Mouse (Mus musculus): ENCODE results near the gene Fgfr2. TPM values are rescaled to one million over a fixed set of nuclear protein-coding genes. Genes with fewer than 3 reads are reported as not detected.

Fgfr2 gene
- polyA plus RNA-seq, 1 experiment from 2014 or later, result 137 TPM

DNA sequence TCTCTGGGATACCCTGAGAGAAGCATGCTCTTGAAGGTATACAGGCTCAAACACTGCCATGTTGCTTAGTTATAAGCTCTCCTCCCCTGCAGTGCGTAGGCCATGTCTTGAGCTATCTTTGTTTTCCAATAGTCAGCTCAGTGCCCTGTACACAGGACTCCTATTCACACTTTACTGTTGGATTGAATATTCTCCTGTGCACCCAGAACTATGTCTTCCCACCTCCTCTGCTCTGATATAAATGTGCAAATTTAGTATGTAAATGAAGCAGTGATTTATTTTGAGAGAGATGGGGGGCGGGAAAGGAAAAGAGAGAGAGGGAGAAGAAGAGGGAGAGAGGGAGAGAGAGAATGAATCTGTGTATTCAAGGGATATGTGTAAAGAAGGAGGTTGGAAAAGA, 1267.5 kb downstream of the Fgfr2 start:
- no peak overlapping the region for H3K4me3 ChIP-seq (replicated peaks)
- no peak overlapping the region for H3K27ac ChIP-seq (replicated peaks)
- no peaks in the 10 kb centered on the region for H3K4me1 ChIP-seq
- no peak overlapping the region for H3K4me2 ChIP-seq (replicated peaks)
- WGBS, result 83% methylated on average over 2 of the region's 2 CpGs
- H3K27me3 ChIP-seq, result no peaks in the 10 kb centered on the region
- H3K36me3 ChIP-seq, result no peaks in the 10 kb centered on the region
- H3K9ac ChIP-seq, result no peak overlapping the region
- no peaks in the 10 kb centered on the region for H3K9me3 ChIP-seq (replicated peaks)
- no peak for ATAC-seq (ENCODE audit: insufficient number of reproducible peaks, low FRiP score, low TSS enrichment, low read depth)

DNA sequence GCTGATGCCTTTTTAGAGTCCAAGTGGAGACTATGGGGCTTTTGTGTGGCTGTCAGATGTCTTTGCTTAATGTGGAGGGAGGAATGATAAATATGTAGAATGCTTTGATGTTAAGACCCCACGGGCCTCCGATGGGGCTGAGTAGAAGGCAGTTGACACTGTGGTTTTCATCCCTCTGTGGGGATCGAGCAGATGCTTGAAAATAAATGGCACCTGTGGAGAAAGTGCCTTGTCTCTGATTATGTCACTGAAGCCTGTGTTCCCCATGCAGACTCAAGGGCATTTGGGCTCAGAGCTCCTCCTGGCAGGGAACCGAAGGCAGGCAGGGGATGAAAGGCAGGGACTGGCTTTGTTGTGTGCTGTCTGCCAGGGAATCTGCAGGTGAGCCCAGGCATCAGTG, 1272.6 kb downstream of the Fgfr2 start:
- Histone ChIP-seq H3K27ac (replicated peaks) (no peak overlapping the region), H3K9me3 (replicated peaks) (no peaks in the 10 kb centered on the region), H3K36me3 (no peaks in the 10 kb centered on the region), H3K9ac (no peak overlapping the region), H3K4me3 (replicated peaks) (no peak overlapping the region), H3K4me1 (0 out of 2 replicates have a peak, but pooled peaks cover 6% of the 10 kb centered on the region), H3K27me3 (no peaks in the 10 kb centered on the region), H3K4me2 (replicated peaks) (no peak overlapping the region)
- WGBS, result 22% methylated on average over 4 of the region's 4 CpGs
- no peak for ATAC-seq (ENCODE audit: insufficient number of reproducible peaks, low FRiP score, low TSS enrichment, low read depth)

DNA sequence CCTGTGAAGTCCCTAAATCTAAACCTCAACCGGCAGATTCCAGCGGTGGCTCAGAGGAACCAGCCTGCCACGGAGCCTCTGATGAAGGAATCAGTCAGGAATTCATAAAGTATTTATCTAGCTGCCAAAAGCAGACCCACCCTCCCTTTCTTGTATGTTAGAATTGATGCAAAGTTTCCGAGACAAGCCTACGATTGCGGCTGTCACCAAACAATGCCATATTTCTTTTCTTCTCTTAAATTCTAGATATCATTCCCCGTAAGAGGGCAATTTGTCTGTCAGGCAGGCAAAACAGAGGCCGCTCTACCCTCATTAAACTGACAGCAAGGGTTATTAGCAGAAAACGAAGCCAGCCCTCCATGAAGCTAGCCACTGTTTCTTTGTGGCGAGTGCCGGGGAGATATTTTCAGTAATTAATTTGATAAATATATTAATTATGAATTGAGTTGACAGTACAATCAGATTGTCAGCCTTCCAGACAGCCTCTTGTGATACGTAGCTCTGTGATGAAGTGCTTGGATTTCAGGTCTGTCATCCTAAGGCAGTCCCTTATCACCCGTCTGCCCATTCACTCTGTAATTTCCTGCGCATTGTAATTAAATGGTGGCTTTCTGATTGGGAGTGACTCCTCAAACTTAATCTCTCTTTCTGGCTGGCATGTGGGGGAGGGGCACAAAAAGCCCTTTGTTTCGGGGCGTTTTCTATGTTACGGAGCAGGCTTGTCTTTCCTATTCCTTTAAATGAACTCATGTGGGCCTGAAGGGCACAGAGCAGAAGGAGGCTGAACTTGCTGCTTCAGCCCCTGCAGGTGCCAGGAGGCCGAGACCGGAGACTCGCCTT, 1276.9 kb downstream of the Fgfr2 start:
- WGBS, result 26% methylated on average over 20 of the region's 20 CpGs
- H3K9me3 ChIP-seq (replicated peaks), result no peaks in the 10 kb centered on the region
- H3K9ac ChIP-seq, result no peak overlapping the region
- H3K27ac ChIP-seq (replicated peaks), result no peak overlapping the region
- H3K27me3 ChIP-seq, result no peaks in the 10 kb centered on the region
- H3K4me3 ChIP-seq (replicated peaks), result no peak overlapping the region
- 0 out of 2 replicates have a peak, but pooled peaks cover 10% of the 10 kb centered on the region for H3K4me1 ChIP-seq
- no peaks in the 10 kb centered on the region for H3K36me3 ChIP-seq
- H3K4me2 ChIP-seq (replicated peaks), result no peak overlapping the region
- ATAC-seq (ENCODE audit: insufficient number of reproducible peaks, low FRiP score, low TSS enrichment, low read depth), result no peak

DNA sequence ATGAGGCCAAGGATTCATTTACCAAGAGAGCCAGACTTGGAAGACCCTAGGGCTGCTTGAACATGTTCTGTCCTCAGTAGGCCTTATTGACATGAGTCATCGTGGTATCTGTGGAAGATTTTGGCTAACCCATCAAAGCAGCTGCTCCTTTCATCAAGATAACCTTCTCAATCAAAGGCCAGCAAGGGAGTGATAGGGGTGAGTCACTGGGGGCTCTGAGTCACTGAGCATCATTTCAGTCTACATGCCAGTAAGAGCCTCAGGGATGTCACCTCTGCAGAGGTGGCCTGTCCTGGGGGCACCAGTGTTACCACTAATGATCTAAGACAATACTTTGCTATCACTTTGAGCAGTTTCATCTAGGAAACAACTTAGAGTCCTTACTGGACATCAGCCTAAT, 1292.9 kb downstream of the Fgfr2 start:
- Histone ChIP-seq H3K4me2 (replicated peaks) (no peak overlapping the region), H3K4me1 (no peaks in the 10 kb centered on the region), H3K9me3 (replicated peaks) (no peaks in the 10 kb centered on the region), H3K9ac (no peak overlapping the region), H3K4me3 (replicated peaks) (no peak overlapping the region), H3K27ac (replicated peaks) (no peak overlapping the region), H3K27me3 (no peaks in the 10 kb centered on the region), H3K36me3 (no peaks in the 10 kb centered on the region)
- no peak for ATAC-seq (ENCODE audit: insufficient number of reproducible peaks, low FRiP score, low TSS enrichment, low read depth)
- 83% methylated on average over 1 of the region's 1 CpGs for WGBS

DNA sequence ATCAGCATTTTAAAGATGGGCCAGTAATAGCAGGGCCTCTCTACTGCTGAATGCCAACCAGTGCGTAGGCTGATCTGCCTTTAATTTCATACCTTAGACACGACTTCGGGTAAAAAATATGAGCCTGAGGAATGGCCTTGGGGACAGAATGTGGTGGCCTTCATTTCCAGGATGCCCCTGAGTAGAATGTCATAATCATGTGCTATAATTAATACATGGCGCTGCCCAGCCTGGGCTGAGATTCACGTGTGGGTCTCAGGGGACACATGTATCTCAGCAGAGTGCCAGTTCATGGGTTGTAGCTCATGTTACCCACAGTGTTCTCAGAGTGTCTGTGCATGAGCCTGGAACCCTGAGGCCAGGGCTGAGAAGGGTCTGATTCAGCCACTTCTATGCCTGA, 1296.3 kb downstream of the Fgfr2 start:
- no peak for ATAC-seq (ENCODE audit: insufficient number of reproducible peaks, low FRiP score, low TSS enrichment, low read depth)

DNA sequence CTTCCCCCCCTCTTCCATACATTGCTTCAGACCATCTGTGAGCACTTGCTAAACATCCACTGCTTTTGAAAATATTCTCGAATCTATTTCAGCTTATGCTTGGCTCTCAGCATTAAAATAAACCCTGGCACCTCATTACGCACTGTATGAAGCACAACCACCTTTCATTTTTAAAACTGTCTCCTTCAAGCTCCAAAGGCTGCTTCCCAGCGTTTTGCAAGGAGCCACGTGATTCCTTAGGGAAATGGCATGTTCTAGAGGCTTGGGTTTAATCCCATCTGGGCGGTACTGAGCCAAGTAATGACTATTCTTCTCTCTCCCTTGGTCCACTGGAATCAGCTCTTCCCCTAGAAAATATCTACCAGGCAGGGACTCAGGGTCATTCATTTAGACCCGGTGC, 1305.2 kb downstream of the Fgfr2 start:
- Histone ChIP-seq H3K4me2 (replicated peaks) (no peak overlapping the region), H3K36me3 (no peaks in the 10 kb centered on the region), H3K9ac (no peak overlapping the region), H3K4me1 (no peaks in the 10 kb centered on the region), H3K27ac (replicated peaks) (no peak overlapping the region), H3K27me3 (no peaks in the 10 kb centered on the region), H3K4me3 (replicated peaks) (no peak overlapping the region), H3K9me3 (replicated peaks) (no peaks in the 10 kb centered on the region)
- 77% methylated on average over 6 of the region's 6 CpGs for WGBS
- ATAC-seq (ENCODE audit: insufficient number of reproducible peaks, low FRiP score, low TSS enrichment, low read depth), result no peak

More for the DNA sequence above, 1296.3 kb downstream of the Fgfr2 start:
- Histone ChIP-seq H3K36me3 (no peaks in the 10 kb centered on the region), H3K4me2 (replicated peaks) (no peak overlapping the region), H3K9me3 (replicated peaks) (no peaks in the 10 kb centered on the region), H3K27ac (replicated peaks) (no peak overlapping the region), H3K9ac (no peak overlapping the region), H3K4me3 (replicated peaks) (no peak overlapping the region), H3K4me1 (no peaks in the 10 kb centered on the region), H3K27me3 (no peaks in the 10 kb centered on the region)
- WGBS, result 72% methylated on average over 5 of the region's 5 CpGs

DNA sequence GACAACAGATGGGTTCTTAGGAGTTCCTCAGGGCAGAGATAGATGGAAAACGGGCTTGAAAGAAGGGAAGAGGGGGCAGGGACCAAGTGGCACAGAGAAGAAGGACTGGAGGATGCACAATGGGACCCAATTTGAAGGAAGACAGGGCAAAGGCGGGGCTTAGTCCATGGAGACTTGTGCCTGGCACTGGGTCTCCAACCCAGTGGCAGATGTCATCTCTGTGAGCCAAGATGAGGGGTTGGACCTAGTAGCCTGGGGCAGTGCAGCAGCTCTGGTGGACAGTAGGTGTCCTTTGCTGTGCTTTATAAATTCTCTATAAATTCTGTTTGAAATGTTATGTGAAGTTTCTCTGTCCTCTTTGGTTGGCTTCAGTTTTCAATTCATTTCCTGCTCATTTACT, 1306.5 kb downstream of the Fgfr2 start:
- no peaks in the 10 kb centered on the region for H3K4me1 ChIP-seq
- H3K4me2 ChIP-seq (replicated peaks), result no peak overlapping the region
- ATAC-seq (ENCODE audit: insufficient number of reproducible peaks, low FRiP score, low TSS enrichment, low read depth), result no peak
- H3K27me3 ChIP-seq, result no peaks in the 10 kb centered on the region
- no peaks in the 10 kb centered on the region for H3K36me3 ChIP-seq
- H3K4me3 ChIP-seq (replicated peaks), result no peak overlapping the region
- WGBS, result 78% methylated on average over 2 of the region's 2 CpGs
- no peaks in the 10 kb centered on the region for H3K9me3 ChIP-seq (replicated peaks)
- no peak overlapping the region for H3K9ac ChIP-seq
- no peak overlapping the region for H3K27ac ChIP-seq (replicated peaks)

DNA sequence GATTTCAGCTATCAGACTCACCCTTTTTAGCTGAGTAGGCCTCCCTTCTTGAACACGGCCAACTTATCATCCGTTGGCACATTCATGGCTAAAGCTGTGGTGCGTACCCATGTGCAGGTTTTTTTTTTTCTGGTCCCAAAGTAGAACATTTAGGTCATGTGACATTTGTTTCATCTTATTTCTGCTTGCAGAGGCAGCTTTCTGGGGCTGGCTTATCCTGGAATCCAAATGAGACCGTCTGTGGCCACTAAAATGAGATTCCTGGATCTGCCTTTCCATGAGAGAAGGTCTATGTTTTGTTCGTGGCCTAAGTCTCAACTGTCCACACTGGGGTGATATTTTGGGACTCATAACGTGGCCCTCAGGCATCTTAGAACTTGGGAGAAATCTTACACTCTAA, 1311.0 kb downstream of the Fgfr2 start:
- Histone ChIP-seq H3K27ac (replicated peaks) (no peak overlapping the region), H3K9me3 (replicated peaks) (no peaks in the 10 kb centered on the region), H3K4me2 (replicated peaks) (no peak overlapping the region), H3K27me3 (no peaks in the 10 kb centered on the region; the same call in 1 of the 2 replicates), H3K36me3 (no peaks in the 10 kb centered on the region), H3K4me3 (replicated peaks) (no peak overlapping the region), H3K4me1 (no peaks in the 10 kb centered on the region), H3K9ac (no peak overlapping the region)
- no peak for ATAC-seq (ENCODE audit: insufficient number of reproducible peaks, low FRiP score, low TSS enrichment, low read depth)
- 75% methylated on average over 6 of the region's 6 CpGs for WGBS

DNA sequence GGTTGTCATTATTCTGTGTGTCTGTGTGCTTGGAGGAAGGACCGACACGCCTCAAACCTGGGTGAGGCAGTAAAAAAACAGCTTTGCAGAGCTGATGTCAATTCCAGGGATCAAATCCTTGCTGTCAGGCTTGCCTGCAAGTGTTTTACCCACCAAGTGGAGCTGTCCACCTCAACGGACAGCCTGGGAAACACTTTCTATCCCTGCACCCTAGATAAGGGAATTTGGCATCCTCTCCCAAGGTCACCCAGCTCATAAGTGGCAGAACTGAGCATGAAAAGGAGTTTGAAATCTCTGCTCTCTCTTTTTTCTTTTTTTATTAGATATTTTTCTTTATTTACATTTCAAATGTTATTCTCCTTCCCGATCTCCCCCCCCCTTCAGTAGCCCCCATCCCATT, 1312.2 kb downstream of the Fgfr2 start:
- H3K9ac ChIP-seq, result no peak overlapping the region
- H3K36me3 ChIP-seq, result no peaks in the 10 kb centered on the region
- no peak overlapping the region for H3K27ac ChIP-seq (replicated peaks)
- no peaks in the 10 kb centered on the region for H3K9me3 ChIP-seq (replicated peaks)
- no peak for ATAC-seq (ENCODE audit: insufficient number of reproducible peaks, low FRiP score, low TSS enrichment, low read depth)
- H3K4me1 ChIP-seq, result no peaks in the 10 kb centered on the region
- 61% methylated on average over 4 of the region's 4 CpGs for WGBS
- H3K27me3 ChIP-seq, result no peaks in the 10 kb centered on the region; the same call in 1 of the 2 replicates
- no peak overlapping the region for H3K4me3 ChIP-seq (replicated peaks)
- H3K4me2 ChIP-seq (replicated peaks), result no peak overlapping the region

DNA sequence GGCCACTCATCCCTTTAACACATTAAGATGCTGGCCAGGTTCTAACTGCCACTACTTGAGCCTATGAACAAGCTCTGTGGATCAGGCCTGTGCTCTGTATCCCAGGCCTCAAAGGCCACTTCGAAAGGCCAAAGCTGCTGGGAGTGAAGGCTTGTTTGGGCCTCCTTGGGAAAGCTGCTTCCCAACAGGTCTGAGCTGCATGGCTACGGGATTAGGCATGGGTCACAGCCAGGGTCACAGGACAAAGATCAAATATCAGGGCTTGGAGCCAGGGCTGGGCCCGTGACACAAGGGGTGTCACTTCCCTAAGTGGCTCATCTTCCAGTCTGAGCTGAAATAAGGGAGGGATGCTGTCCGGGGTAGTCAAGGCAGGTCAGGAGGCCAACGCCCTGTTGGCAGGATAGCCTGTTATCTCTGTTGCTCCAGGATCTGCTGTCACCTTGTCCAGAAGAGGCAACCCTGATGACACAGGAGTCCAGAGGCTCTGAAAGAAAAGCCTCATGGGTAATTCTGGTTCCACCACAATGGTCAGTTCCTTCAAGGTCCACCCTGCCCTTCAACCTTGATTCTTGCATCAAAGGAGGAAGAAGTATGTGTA, 1313.5 kb downstream of the Fgfr2 start:
- Histone ChIP-seq H3K27ac (replicated peaks) (no peak overlapping the region), H3K4me1 (no peaks in the 10 kb centered on the region), H3K4me2 (replicated peaks) (no peak overlapping the region), H3K9me3 (replicated peaks) (no peaks in the 10 kb centered on the region), H3K9ac (no peak overlapping the region), H3K36me3 (no peaks in the 10 kb centered on the region), H3K4me3 (replicated peaks) (no peak overlapping the region), H3K27me3 (no peaks in the 10 kb centered on the region; the same call in 1 of the 2 replicates)
- ATAC-seq (ENCODE audit: insufficient number of reproducible peaks, low FRiP score, low TSS enrichment, low read depth), result no peak
- 29% methylated on average over 5 of the region's 5 CpGs for WGBS

DNA sequence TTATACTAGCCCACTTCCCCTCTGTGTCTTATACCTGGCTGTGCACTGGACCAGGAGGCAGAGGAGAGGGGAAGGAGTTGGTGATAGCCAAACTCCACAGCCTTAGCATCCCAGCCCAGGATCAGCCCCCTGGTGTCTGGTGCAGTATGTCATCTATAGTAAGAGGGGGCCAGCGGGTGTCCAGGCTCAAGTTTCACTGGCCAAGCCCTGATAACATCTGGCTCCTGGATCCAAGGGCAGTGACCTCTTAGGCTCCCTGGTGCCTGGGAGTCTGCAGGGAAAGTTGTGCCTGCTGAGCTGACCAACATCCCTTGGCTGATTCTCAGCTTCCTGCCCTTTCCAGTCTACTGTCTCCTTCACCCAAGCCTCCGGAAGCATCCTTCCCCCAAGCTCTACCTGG, 1315.9 kb downstream of the Fgfr2 start:
- no peak overlapping the region for H3K4me2 ChIP-seq (replicated peaks)
- WGBS, result 10% methylated on average over 2 of the region's 2 CpGs
- H3K27ac ChIP-seq (replicated peaks), result no peak overlapping the region
- H3K27me3 ChIP-seq, result no peaks in the 10 kb centered on the region; the same call in 1 of the 2 replicates
- H3K9me3 ChIP-seq (replicated peaks), result no peaks in the 10 kb centered on the region
- no peak overlapping the region for H3K9ac ChIP-seq
- H3K4me3 ChIP-seq (replicated peaks), result no peak overlapping the region
- ATAC-seq (ENCODE audit: insufficient number of reproducible peaks, low FRiP score, low TSS enrichment, low read depth), result no peak
- H3K4me1 ChIP-seq, result no peaks in the 10 kb centered on the region
- H3K36me3 ChIP-seq, result no peaks in the 10 kb centered on the region

Measured in embryonic facial prominence, embryonic 15.5 days (tissue).